13 mouse cellular contexts compared by ENCODE assay signal in the genomic region with DNA sequence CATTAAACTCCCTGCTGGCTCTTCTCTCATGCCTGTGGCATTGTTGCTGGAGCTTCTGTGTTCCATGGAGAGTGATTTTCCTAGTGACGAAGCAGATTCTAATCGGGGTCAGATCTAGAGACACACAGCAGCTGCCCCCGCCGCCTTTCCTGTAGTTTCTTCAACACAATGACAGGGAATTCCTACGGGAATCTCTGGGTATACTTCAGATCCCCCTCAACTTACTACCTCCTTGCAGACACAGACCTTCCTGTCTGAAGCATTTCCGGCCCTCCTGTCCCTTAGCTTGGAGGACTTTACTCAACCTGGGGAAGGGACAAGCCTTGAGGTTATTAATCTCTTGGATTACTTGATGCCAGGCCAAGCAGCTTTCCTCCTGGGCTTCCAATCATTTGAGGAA.
DNase-seq lines count a peak whose midpoint lies in the region; ATAC-seq lines count a peak whose summit lies in the region.
"Had no signal": no experiment of that assay in that cellular context is flagged by ENCODE, and none has a peak within 500 bp of the region (broad histone marks: within the 10 kb centered on the region; RNA-seq: fewer than 3 reads in every experiment).

No protein-coding gene starts in this region.

- H3K4me1 ChIP-seq in brown adipose tissue, adult 24 weeks (ENCODE audit: control insufficient read depth, insufficient read depth, insufficient read length, low read length): peaks cover 10% of the 10 kb centered on the region
- H3K4me1 ChIP-seq in lung, embryonic 15.5 days: peaks cover 18% of the 10 kb centered on the region

- no peak overlapping the region for H3K9ac ChIP-seq in lung, embryonic 15.5 days
- H3K9ac ChIP-seq: limb, embryonic 13.5 days had no signal

- DNase-seq in adrenal gland, adult 8-10 months: peak; percentile 52
- no peak for DNase-seq in adrenal gland, postnatal 25 days
- DNase-seq in kidney, adult 11 months: peak; percentile 80
- DNase-seq in right cerebral cortex, postnatal 4 days: no peak
- no peak for DNase-seq in embryo, embryonic 11 days
- DNase-seq: cerebellum, postnatal 36 days; thymus, postnatal 36 days had no signal

- H3K4me2 ChIP-seq in lung, embryonic 15.5 days: no peak overlapping the region
- H3K4me2 ChIP-seq: limb, embryonic 13.5 days had no signal

- 66% methylated on average over 6 of the region's 6 CpGs for WGBS in lung, embryonic 15.5 days

- ATAC-seq in lung, embryonic 15.5 days (ENCODE audit: borderline replicate concordance, extremely low read depth, low FRiP score, low TSS enrichment): no peak
- no peak for ATAC-seq in megakaryocyte-erythroid progenitor cell, adult 5-6 weeks (replicated peaks; ENCODE audit: low FRiP score, low TSS enrichment, poor library complexity, severe bottlenecking)

- H3K4me3 ChIP-seq in brown adipose tissue, adult 24 weeks (ENCODE audit: insufficient read depth, low read depth, low read length): no peak overlapping the region
- no peak overlapping the region for H3K4me3 ChIP-seq in lung, embryonic 15.5 days
- H3K4me3 ChIP-seq: erythroblast, embryonic 14.5 days; limb, embryonic 13.5 days; megakaryocyte, embryonic 14.5 days had no signal

- H3K9me3 ChIP-seq in lung, embryonic 15.5 days: no peaks in the 10 kb centered on the region
- H3K9me3 ChIP-seq: limb, embryonic 13.5 days; megakaryocyte, embryonic 14.5 days had no signal

- peak overlapping the region; percentile 48 for H3K27ac ChIP-seq in brown adipose tissue, adult 24 weeks (replicated peaks; ENCODE audit: low read depth, low read length)
- H3K27ac ChIP-seq in lung, embryonic 15.5 days: peak overlapping the region; percentile 63; the same call in 1 of the 2 replicates
- H3K27ac ChIP-seq: limb, embryonic 13.5 days had no signal

- H3K27me3 ChIP-seq in lung, embryonic 15.5 days: no peaks in the 10 kb centered on the region
- H3K27me3 ChIP-seq: limb, embryonic 13.5 days; megakaryocyte, embryonic 14.5 days had no signal

- H3K36me3 ChIP-seq in lung, embryonic 15.5 days: no peaks in the 10 kb centered on the region
- H3K36me3 ChIP-seq: limb, embryonic 13.5 days had no signal

Comparison
In these comparisons a context has a peak if more than half of its experiments do, and no peak if none do; other contexts are left out.
1. DNase-seq: peak in adrenal gland, adult 8-10 months (single experiment) and kidney, adult 11 months (single experiment); none in adrenal gland, postnatal 25 days (single experiment), right cerebral cortex, postnatal 4 days (single experiment) and embryo, embryonic 11 days (single experiment).